Mouse (Mus musculus) CH12.LX (cell line): ENCODE measurements around the gene Il12rb1.

Source experiments
- CTCF ChIP-seq, 2 experiments: IDR thresholded peaks in 1 of 2; conservative IDR thresholded peaks in 1 of 2; 2 replicates each; pipeline ENCODE4 v1.5.1; 2011 to 2012; ENCODE audit warnings: low read depth in 2 of 2, low read length in 2 of 2, improper control_type of control experiment in 1 of 2, inconsistent platforms in 1 of 2, mild to moderate bottlenecking in 1 of 2, moderate library complexity in 1 of 2
- EP300 ChIP-seq: IDR thresholded peaks from 2 replicates; pipeline ENCODE4 v1.6.1; 2011; ENCODE audit warnings: low read length, improper control_type of control experiment
- MAFK ChIP-seq: IDR thresholded peaks from 2 replicates; pipeline ENCODE4 v1.6.1; 2011; ENCODE audit warnings: low read length, improper control_type of control experiment; ENCODE audit not compliant: insufficient replicate concordance

DNA sequence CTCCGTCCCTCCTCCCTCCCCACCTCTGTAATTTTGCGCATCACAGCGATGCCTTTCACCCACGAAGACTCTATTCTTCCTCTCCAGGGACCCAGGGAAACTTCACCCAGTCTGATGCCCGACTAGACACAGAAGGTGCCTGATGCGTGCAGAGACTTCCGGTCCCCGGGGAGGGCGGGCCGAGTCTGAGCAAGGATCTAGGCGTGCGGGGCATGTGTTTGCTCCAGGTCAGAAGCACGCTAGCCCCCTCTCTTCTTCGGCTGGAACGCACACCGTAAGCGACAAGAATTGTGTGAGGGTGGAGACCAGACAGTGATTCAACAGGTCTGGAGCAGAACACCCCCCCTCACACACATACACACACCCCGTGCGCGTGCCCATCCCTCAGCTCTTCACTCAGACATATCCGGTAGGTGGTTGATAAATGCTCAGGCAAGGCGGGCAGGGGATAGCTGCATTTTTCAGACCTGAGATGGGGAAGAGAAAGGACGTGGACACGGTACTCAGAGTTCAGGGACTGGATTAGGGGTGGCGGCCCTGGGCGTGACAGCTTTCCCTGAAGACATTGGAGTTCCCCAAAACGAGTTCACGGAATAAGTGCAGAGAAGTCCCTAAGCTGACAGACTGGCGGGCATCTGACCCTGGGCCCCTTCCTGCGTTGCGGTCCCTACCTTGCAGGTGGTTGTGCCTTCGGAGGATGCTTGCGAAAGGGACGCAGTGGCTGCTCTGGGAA, 42.2 kb upstream of the Il12rb1 start:
- TF ChIP-seq MAFK (no peak), EP300 (no peak), CTCF (conservative IDR thresholded peaks at IDR 0.05 in 1 of 2, IDR thresholded peaks at IDR 0.05 in 1 of 2; ENCODE audit: low read depth in 2 of 2, low read length in 2 of 2) (no peak)
